Mouse (Mus musculus) stomach, embryonic 16.5 days (tissue): ENCODE results near the gene Vps4a. TPM values are rescaled to one million over a fixed set of nuclear protein-coding genes. Genes with fewer than 3 reads are reported as not detected.
"Not testable (repeated sequence)": the region's sequence is repeated elsewhere in the genome, so short reads cannot be mapped to it uniquely, and the experiment has no call there.

Experiments
- ATAC-seq: fragments of 200-750 bp; cut with Nextera tagmentation; 2 replicates; pipeline ENCODE4 v1.8.0; 2017; ENCODE audit warnings: moderate number of reproducible peaks, moderate TSS enrichment; ENCODE audit not compliant: insufficient read depth, low FRiP score
- H3K27ac ChIP-seq: fragments of 300-500 bp; sonication (generic); 2 replicates; pipeline ENCODE4 v1.5.1; 2014; ENCODE audit warnings: low read length
- H3K27me3 ChIP-seq: fragments of 300-500 bp; sonication (generic); 2 replicates; pipeline ENCODE4 v1.6.1; 2014; ENCODE audit warnings: low read length, control low read depth, mixed read lengths; ENCODE audit not compliant: control insufficient read depth, insufficient read depth
- H3K36me3 ChIP-seq: fragments of 300-500 bp; sonication (generic); 2 replicates; pipeline ENCODE4 v1.6.1; 2014; ENCODE audit warnings: low read length; ENCODE audit not compliant: control insufficient read depth, insufficient read depth
- H3K4me1 ChIP-seq: fragments of 300-500 bp; sonication (generic); 2 replicates; pipeline ENCODE4 v1.6.1; 2014; ENCODE audit warnings: low read length, control low read depth, mixed read lengths; ENCODE audit not compliant: control insufficient read depth, insufficient read depth
- H3K4me2 ChIP-seq: fragments of 300-500 bp; sonication (generic); 2 replicates; pipeline ENCODE4 v1.6.1; 2014; ENCODE audit warnings: low read depth, low read length, mixed read lengths
- H3K4me3 ChIP-seq: fragments of 300-500 bp; sonication (generic); replicated peaks from 2 replicates; pipeline ENCODE4 v1.5.1; 2014; ENCODE audit warnings: mild to moderate bottlenecking, low read length
- H3K9ac ChIP-seq: fragments of 300-500 bp; sonication (generic); 2 replicates; pipeline ENCODE4 v1.6.1; 2014; ENCODE audit warnings: low read length
- H3K9me3 ChIP-seq: fragments of 300-500 bp; sonication (generic); replicated peaks from 2 replicates; pipeline ENCODE4 v1.6.1; 2016; ENCODE audit warnings: low read length, control low read depth; ENCODE audit not compliant: control insufficient read depth
- WGBS: fragments of 180-500 bp; shearing (Covaris S2); extraction: QIAGEN DNeasy Blood & Tissue Kit; methylation state at CpG from one replicate; pipeline ENCODE4 v1.1.7; 2014; 5-methylcytosine and 5-hydroxymethylcytosine counted together
- polyA plus RNA-seq: library from polyadenylated mRNA; unstranded; fragments of >200 nt; fragmentation: Nextera tagmentation; extraction: Ambion mirVana; gene quantifications from 2 replicates; pipeline ENCODE4 v1.2.1, GENCODE M21; 2015

The Vps4a gene
- 60.6 and 62.1 TPM in 2 replicates for polyA plus RNA-seq

DNA sequence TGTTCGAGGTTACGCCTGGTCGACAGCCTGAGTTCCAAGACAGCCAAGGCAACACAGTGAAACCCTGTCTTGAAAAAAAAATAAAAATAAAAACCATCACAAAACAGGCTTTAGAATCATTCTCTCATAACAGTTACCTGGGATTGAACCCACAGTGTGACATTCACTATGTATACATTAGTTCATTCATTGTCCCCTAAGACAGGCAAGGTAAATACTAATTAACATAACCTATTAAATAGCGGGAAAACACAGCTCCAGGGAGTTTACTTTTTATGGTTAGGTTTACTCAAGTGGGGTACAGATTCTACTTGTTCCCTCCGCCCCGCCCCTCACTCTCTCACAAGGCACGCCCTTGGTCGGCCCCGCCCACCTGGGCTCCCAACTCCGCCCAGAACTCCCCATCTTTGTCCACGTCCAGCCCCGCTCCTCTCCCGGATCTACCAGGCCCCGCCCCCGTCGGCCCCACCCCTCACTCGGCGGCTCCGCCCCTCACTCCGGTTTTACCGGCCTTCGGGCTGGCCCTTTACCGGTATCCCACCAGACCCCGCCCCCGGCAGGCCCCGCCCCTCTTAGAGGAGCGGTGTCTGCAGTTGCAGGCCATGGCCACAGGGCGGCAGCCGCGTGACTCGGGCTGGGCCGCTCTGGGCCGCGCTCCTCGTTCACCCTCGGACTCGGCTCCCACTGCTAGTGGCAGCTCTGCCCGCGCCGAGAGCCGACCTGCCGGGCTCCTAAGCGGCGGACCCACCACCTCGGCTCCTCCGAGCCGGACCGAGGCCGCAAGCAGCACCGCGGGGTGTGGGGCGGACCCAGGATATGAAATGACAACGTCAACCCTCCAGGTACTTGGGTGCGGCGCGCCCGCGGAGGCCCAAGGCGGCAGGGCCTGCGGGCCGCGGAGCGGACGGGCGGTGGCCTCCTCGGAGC, at the start of gene Vps4a:
Gene Vps4a (plus strand): TSS at position 573 of the 927 bp plus-strand sequence.
- WGBS: 5% methylated on average over 66 of the region's 66 CpGs
- Histone ChIP-seq H3K4me1 (peaks cover 14% of the 10 kb centered on the region), H3K36me3 (no peaks in the 10 kb centered on the region), H3K9ac (peak within 1 kb of the TSS; percentile 97), H3K4me3 (peak within 1 kb of the TSS; percentile 95), H3K4me2 (peak within 1 kb of the TSS; percentile 70), H3K9me3 (no peaks in the 10 kb centered on the region), H3K27me3 (no peaks in the 10 kb centered on the region), H3K27ac (peak within 1 kb of the TSS; percentile 84)
- peak; percentile 95 for ATAC-seq

DNA sequence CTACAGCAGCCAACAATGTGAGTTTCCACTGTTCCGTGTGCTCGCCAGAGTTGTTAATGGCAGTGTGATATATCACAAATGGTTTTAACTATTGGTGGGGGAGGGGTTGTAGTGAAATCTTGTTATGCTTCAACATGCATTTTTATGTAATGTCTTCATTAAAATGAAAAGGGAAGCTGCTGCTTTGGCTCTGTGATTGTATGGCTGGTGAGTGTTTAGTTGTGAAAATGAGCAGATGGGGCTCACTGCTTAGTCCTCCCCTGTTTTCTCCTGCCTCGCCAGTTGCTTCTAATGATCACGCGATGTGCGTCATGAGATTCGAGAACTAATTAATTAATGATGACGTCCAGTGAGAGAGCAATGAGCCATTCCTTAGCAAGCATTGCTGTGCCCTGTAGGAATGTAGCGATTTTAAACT, 45.6 kb upstream of the Vps4a start:
- WGBS: 57% methylated on average over 9 of the region's 9 CpGs
- Histone ChIP-seq H3K36me3 (peaks cover 7% of the 10 kb centered on the region; the same call in 1 of the 2 replicates), H3K27ac (no peak overlapping the region), H3K4me2 (no peak overlapping the region), H3K4me3 (no peak overlapping the region), H3K27me3 (no peaks in the 10 kb centered on the region), H3K9me3 (no peaks in the 10 kb centered on the region), H3K4me1 (no peaks in the 10 kb centered on the region), H3K9ac (no peak overlapping the region)
- ATAC-seq: no peak

DNA sequence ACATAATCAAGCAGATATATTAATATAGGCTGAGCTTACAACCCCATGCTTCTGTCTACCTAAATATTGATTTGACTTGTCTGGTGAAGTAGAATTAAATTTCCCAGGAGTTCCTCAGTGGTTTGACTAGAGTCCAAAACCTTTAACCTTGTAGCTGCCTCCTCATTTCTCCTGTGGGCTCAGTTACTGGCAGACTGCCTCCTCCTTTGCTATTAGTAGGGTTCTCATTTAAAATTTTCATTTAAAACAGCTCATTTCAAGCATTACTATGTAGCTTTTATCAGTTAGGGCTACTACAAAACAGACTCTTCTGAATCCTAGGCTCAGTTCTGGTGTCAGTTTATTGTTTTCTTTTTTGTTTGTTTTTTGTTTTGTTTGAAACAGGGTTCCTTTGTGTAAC, 45.1 kb upstream of the Vps4a start:
- Histone ChIP-seq H3K4me2 (no peak overlapping the region), H3K27me3 (no peaks in the 10 kb centered on the region), H3K27ac (no peak overlapping the region), H3K9ac (no peak overlapping the region), H3K4me1 (no peaks in the 10 kb centered on the region), H3K9me3 (no peaks in the 10 kb centered on the region), H3K36me3 (peaks cover 7% of the 10 kb centered on the region; the same call in 1 of the 2 replicates), H3K4me3 (no peak overlapping the region)
- no peak for ATAC-seq

DNA sequence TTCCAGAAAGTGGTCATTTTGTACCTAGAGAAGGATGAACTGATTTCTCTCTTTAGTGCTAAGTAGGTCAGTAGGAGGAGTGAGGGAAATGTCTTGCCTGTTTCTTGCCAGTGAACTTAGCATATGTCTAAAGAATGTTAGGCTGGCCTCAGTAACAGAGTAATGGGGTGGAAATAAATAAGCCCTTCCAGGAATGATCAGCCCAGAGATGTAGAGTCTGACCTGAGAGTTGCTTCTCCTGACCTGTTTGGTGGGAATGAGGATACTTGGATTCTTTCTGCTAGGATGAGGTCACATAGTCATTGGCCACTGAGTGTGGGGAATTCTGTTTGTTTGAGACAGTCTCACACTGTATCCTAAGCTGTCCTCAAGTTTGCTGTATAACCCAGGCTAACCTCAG, 43.5 kb upstream of the Vps4a start:
- no peaks in the 10 kb centered on the region for H3K4me1 ChIP-seq
- H3K36me3 ChIP-seq: no peaks in the 10 kb centered on the region
- H3K27me3 ChIP-seq: no peaks in the 10 kb centered on the region
- H3K27ac ChIP-seq: no peak overlapping the region
- no peak for ATAC-seq
- no peak overlapping the region for H3K4me3 ChIP-seq
- H3K9ac ChIP-seq: no peak overlapping the region
- no peak overlapping the region for H3K4me2 ChIP-seq
- H3K9me3 ChIP-seq: no peaks in the 10 kb centered on the region

DNA sequence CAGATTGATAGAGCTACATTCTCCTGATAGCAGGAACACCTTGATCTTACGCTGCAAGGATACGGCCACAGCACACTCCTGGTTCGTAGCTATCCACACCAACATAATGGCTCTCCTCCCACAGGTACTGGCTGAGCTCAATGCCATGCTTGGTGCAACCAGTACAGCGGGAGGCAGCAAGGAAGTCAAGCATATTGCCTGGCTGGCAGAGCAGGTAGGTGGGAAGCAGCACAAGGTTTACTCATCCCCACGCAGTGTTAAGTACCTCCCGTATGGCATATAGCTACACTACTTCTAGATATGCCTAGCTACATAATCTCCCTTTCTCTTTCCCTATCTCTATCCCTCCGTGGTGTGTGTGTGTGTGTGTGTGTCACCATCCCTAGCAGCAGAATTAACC, 39.6 kb upstream of the Vps4a start:
- Histone ChIP-seq H3K27me3 (no peaks in the 10 kb centered on the region), H3K4me3 (no peak overlapping the region), H3K9me3 (no peaks in the 10 kb centered on the region), H3K4me1 (no peaks in the 10 kb centered on the region), H3K4me2 (no peak overlapping the region), H3K27ac (no peak overlapping the region), H3K9ac (no peak overlapping the region), H3K36me3 (no peaks in the 10 kb centered on the region)
- 91% methylated on average over 7 of the region's 7 CpGs for WGBS
- ATAC-seq: no peak

DNA sequence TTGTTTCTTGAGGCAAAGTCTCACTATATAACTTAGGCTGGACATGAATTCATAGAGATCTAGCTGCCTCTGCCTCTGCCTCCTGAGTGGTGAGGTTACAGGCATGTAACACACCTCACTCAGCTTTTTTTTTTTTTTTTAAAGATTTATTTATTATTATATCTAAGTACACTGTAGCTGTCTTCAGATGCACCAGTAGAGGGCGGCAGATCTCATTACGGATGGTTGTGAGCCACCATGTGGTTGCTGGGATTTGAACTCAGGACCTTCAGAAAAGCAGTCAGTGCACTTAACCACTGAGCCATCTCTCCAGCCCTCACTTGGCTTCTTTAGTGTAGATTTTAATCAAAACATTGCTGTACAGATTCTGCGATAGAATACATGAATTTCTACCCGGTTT, 34.7 kb upstream of the Vps4a start:
- not testable (repeated sequence) for H3K4me1 ChIP-seq, ATAC-seq, H3K4me3 ChIP-seq, H3K27me3 ChIP-seq, H3K4me2 ChIP-seq, H3K27ac ChIP-seq, H3K9me3 ChIP-seq, H3K36me3 ChIP-seq, H3K9ac ChIP-seq
- WGBS: 80% methylated on average over 4 of the region's 4 CpGs

DNA sequence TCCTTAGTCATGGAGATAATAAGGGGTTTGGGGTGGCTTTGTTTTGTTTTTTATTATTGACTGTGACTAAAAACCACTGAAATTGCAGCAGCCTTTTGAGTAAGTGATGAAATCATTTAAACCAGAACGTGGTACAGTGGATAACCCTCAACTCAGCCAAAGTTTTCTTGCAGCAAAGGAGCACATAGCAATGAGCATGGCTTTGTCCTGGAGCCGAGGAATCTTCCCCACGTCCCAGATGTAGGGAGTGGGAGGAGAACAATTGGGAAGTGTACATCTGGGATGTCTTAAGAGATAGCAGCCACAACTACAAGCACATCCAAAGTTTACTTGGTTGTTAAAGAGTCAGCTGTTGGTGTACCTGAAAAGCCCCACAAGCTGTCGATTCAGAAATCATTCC, 33.6 kb upstream of the Vps4a start:
- Histone ChIP-seq H3K4me3 (no peak overlapping the region), H3K36me3 (peaks cover 3% of the 10 kb centered on the region; the same call in 1 of the 2 replicates), H3K27me3 (no peaks in the 10 kb centered on the region), H3K9me3 (no peaks in the 10 kb centered on the region), H3K9ac (no peak overlapping the region), H3K4me1 (no peaks in the 10 kb centered on the region), H3K4me2 (no peak overlapping the region), H3K27ac (no peak overlapping the region)
- 77% methylated on average over 4 of the region's 4 CpGs for WGBS
- ATAC-seq: no peak

DNA sequence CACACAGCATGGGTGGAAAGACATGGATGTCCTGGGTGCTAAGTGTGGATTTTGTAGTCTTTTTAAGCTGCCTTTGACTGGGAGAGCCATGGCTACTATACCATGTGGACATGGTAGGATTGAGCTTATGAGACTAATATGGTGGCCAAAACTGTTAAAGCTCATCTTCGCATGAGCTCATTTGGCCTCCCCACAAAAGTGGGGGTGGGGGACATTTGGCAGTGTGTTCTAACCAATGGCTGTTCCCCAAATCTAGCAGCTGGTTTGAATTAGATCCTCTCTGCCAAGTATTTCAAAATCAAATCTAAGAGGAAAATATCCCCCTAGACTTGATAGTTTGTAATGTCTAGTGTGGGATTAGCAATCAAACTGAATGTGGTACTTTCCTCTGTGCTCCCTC, 32.0 kb upstream of the Vps4a start:
- no peaks in the 10 kb centered on the region for H3K4me1 ChIP-seq
- H3K4me3 ChIP-seq: no peak overlapping the region
- no peak overlapping the region for H3K27ac ChIP-seq
- H3K9me3 ChIP-seq: no peaks in the 10 kb centered on the region
- WGBS: 66% methylated on average over 1 of the region's 1 CpGs
- no peak overlapping the region for H3K9ac ChIP-seq
- no peaks in the 10 kb centered on the region for H3K27me3 ChIP-seq
- no peak for ATAC-seq
- peaks cover 3% of the 10 kb centered on the region; the same call in 1 of the 2 replicates for H3K36me3 ChIP-seq
- no peak overlapping the region for H3K4me2 ChIP-seq

DNA sequence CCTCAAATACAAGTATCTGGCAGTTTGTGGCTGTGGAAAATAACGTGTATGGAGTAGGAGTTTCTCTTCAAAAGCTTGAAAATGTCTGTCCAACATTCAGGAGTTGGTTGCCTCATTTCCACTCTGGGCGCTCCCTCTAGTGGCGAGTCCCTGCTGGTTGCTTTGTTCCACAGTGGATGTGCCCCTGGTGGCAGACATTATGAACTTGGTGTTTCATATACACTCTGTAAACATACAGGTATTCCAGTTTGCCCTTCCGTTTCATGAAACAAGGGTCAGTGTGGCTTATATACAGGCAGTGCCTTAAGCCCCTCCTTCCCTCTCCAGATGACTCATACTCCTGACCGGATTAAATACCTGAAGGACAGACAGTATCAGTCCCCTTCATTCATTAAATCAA, 28.5 kb upstream of the Vps4a start:
- 19% methylated on average over 5 of the region's 5 CpGs for WGBS
- H3K36me3 ChIP-seq: peaks cover 3% of the 10 kb centered on the region; the same call in 1 of the 2 replicates
- no peak overlapping the region for H3K9ac ChIP-seq
- H3K27me3 ChIP-seq: no peaks in the 10 kb centered on the region
- ATAC-seq: peak; percentile 91
- H3K4me1 ChIP-seq: no peaks in the 10 kb centered on the region
- no peak overlapping the region for H3K27ac ChIP-seq
- H3K4me2 ChIP-seq: no peak overlapping the region
- H3K9me3 ChIP-seq: no peaks in the 10 kb centered on the region
- H3K4me3 ChIP-seq: no peak overlapping the region
